Mouse (Mus musculus): ENCODE results near the gene Slc16a5.
A peak's percentile ranks its signal among the peaks of the same experiment; 100 is the strongest.

DNA sequence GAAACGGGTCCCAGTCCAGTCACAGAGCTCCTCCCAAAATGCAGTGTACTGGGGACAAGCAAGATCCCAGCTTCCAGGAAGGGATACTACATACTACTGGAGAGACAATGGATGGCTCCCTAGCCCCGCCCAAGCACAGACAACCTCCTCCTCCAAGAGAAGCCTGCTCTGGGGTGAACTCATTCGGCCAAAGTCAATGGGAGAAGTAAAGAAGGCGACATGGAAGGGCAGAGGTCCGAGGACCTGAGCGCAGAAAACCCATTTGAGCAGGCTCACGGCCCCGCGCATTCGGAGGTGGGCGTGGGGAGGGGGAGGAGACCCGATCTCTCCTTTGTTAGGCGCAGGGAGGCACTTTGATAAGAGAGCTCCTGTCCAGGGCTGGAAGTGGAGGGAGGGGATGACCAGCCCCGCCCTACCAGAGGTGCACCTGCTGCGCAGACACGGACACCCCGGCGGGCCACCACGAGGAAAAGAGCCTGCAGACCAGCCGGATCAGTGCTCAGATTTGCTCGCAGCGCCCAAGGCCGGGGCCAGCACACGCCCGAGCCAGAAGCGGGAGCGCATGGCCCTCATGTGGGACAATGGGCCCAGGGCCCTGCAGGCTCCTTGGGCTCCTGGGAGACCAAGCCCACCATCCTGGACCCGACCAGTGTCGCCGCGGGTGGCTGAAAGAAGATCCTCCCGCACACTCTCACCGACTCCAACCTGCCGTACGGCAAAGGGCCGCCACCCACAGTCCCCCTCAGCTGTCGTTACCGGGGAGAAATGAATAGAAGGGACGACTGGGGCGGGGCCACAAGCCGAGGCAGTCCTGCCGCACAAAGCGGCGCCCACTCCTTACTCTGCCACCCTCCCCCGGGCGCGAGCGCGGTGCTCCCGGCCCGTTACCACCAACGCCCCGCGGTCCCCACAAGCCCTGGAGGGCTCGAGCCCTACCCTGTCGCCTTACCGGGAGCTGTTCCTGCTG lies 51.3 kb downstream of the Slc16a5 start:
- TF ChIP-seq CTCF (IDR thresholded peaks at IDR 0.05; ENCODE audit: borderline replicate concordance, extremely low read depth, insufficient read depth, insufficient read length) (no peak), POLR2A (IDR thresholded peaks at IDR 0.05; ENCODE audit: borderline replicate concordance, extremely low read depth, insufficient read depth, insufficient read length, poor library complexity, severe bottlenecking) (peak; percentile 12; the same call in 1 of the 2 replicates)

Data from brain, embryonic 14.5 days (tissue).